Mouse (Mus musculus) common myeloid progenitor, adult 5-6 weeks (primary cell): ENCODE results near the gene Xpo1. TPM values are rescaled to one million over a fixed set of nuclear protein-coding genes. Genes with fewer than 3 reads are reported as not detected.
"Not testable (repeated sequence)": the region's sequence is repeated elsewhere in the genome, so short reads cannot be mapped to it uniquely, and the experiment has no call there.

Source experiments
- ATAC-seq: replicated peaks from 2 replicates; pipeline ENCODE4 v1.8.0; 2016; ENCODE audit warnings: low read depth, mild to moderate bottlenecking, moderate TSS enrichment, inconsistent platforms; ENCODE audit not compliant: poor library complexity, severe bottlenecking
- total RNA-seq: library from RNA; stranded (forward); fragments of 200-1000, 187-1606 nt; gene quantifications from 2 replicates; pipeline ENCODE4 v1.2.3, GENCODE M21; 2017

Xpo1 gene
- total RNA-seq: 250 and 261 TPM in 2 replicates

DNA sequence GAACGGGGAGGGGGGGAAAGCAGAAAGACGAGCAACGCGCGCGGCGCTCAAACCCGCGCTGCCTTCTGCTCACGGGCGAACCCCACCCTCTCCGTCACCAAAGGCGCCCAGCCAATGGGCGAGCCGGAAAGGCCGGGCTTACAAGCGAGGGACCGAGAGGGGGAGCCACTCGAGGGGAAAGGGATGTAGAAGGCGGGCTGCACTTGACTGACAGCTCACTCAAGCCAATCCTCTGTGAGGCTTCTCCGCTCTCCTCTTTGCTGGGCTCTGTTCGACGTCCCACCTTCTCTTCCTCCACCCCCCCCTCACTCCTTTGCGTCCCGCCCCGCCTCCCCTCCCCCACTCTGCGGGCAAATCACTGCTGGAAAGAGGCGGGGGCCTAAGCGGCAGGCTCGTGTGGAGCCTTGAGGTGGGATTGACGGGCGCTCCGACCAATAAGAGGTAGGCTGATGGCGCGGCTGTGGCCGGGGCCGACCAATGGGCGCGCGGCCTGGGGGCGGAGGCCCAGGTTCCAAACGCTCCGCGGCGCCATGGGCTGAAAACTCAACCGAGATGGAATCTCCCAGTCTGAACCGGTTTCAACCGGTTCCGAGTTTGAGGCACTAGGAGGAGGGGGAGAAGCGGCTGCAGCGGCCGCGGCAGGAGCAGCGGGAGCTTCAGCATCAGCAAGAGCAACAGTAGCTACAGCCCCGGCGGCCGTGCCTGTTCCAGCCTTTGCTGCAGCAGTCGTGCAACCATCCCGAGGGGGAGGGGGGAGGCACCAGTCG, at the start of gene Xpo1:
Xpo1 (plus strand) TSS at position 615 of the 767 bp plus-strand sequence.
- ATAC-seq: peak; percentile 76

DNA sequence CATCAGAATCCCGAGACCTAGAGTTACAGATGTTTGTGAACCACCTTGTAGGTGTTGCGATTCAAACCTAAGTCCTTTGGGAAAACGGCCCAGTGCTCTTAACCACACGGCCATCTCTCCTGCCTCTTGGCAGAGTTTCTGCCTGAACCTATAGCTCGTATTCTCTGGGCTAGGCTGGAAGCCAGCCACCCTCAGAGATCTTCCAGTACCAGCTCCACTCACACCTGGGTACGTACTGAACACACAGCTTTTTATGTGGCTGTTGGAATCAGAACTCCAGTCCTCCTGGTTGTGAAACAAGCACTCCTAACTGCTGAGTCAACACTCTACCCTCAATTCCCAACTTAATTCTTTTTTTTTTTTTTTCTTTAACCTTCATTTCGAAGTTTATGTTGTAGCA, 46.1 kb upstream of the Xpo1 start:
- ATAC-seq: no peak

DNA sequence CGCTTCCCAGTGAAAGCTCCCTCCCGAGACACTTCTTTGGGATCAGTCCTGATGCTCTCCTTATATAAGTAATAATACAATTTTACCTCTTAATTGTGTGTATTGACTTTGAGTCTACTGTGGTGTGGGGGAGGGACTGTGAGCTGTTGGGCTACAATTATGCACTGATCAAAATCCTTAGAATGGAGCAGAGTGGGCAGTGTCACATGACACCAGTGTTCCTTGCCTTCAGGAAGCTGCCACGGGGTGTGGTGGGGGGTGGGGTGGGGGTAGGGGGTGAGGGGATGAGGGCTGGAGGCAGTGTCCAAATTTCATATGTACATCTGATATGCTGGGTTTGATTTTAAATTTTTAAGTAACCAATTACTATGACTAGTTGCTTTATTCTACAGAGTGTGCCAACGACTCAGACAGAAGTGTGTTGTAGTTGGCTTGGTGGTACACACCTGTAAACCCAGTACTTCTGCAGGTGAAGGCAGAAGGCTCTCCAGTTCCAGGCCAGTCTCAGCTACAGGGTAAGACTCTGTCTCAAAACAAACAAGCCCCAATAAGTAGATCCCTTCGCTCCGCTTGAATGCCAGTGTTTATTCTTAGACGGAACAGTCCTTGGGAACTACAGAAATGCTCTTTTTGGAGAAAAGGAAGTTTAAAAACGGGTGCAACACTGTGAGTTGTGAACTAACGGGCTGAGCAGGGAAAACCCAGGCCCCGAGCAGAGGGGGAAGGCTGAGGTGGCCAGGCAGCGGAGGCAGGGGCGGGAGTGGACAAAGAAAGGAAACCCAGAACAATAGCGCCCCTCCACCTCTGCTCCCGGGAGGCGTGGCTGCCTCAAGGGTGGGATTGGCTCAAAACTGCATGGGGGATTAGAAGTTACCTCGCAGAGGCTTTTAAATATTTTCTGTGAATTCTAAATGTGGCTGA, 45.0 kb upstream of the Xpo1 start:
- peak; percentile 89 for ATAC-seq

DNA sequence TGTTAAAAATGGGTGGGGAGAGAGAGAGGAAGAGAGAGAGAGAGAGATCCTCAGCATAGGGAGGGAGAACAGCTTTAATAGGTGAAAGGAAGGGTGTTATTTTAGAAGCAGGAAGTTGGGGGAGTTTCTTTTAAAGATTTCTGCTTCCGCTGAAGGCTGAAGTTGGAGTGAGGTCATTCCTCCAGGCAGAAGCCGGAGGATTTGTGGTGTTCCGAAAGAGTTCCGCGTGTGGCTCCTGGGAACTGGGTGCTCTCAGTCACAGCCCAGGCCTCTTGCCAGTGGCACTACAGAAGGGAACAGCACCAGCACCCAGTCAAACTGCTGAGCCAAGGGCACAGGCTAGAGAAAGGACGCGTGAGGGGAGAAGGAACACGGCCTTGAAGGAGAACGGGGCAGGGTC, 38.4 kb upstream of the Xpo1 start:
- ATAC-seq: peak; percentile 47

DNA sequence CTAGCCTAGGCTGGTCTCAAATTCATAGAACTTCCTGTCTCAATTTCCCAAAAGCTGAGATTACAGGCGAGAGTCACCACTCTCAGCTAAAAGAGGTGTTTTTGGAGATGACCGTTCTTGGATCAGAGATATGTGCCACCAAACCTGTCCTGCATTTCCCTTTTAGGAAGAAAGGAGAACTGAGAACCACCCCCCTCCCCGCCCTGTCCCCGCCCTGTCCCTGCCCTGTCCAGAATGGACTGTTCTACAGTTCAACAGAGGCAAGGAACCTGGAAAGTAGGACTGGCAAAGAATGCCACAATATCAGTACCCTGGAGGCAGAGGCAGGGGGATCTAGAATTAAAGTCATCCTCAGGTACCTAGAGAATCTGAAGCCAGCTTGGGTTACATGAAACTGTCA, 19.8 kb upstream of the Xpo1 start:
- peak; percentile 54; the same call in 1 of the 2 replicates for ATAC-seq

DNA sequence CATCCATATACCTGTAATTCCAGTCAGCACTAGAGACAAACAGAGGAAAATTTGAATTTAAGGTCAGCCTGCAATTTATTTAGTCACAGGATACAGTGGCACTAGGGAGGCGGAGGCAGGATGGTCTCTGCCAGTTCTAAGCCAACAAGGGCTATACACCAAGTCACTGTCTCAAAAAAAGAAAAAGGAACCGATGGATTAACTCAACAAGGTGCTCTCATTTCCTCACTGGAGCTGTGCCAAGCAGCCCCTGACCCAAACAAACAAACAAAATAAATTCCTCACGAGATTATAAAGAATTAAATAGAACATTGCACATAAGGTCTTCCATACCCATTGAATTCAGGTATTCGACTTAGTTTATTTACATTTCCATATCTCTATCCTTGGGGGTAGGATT, 1.9 kb upstream of the Xpo1 start:
- ATAC-seq: no peak

DNA sequence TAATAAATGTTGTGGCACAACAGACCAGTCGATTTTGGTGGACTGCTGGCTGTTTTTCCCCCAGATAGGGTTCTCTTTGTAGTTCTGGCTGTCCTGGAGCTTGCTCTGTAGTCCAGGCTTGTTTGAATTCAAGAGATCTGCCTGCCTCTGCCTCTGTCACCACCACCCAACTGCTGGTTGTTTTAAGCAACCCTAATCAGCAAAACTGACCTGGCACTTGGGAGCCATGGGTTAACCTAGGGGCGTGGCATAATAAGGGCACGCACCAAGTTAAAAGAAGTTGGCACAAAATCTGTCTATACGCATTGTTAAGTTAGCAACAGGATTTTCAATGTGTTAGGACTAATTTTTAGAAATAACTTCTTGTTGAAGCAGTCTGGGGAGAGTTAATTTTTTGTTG, 1.3 kb upstream of the Xpo1 start:
- ATAC-seq: no peak

DNA sequence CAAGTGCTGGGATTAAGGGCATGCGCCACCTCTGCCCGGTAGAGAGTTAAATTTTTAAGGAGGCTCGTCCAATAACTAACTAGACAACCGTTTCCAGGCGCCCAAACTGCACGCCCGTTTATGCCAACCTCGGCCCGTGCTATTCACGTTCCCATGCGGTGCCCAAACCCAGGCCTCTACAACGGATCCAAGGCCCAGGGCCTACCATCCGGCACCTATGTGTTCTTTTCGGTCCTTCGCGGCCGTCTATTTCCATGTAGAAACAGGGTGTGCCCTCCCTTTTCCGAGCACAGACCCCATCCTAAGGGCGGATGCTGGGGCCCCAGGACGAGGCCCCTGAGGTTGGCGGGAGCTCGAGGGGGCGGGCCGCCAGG, 801 bp upstream of the Xpo1 start:
- ATAC-seq: no peak

DNA sequence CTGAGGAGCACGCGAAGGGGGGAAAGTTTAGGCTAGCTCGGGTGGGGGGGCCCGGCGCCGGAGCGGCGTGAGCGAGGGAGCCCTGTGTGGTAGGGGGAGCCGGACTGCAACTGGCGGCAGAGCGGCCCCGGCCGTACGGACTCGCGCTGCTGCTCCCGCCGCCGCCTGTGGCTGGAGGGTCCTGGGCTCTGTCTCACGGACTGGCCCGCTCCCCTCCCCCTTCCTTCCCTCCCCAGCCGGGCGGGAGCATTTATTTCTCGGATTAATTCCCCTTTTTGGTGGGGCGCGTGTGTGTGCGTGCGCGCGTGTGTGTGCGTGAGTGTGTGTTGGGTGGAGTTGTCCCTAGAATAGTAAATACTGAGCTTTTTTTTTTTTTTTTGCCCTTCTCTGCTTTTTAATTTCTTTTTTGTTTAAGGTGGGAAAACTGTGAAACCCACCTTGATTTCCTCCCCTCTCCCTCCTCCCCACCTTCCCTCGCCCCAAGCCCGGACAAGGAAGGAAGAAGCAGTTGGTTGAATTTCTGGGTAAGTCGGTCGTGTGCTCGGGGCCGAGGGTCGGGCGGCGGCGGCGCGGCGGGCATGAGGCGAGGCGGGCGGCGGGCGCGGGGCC, 457 bp downstream of the Xpo1 start:
- ATAC-seq: no peak

DNA sequence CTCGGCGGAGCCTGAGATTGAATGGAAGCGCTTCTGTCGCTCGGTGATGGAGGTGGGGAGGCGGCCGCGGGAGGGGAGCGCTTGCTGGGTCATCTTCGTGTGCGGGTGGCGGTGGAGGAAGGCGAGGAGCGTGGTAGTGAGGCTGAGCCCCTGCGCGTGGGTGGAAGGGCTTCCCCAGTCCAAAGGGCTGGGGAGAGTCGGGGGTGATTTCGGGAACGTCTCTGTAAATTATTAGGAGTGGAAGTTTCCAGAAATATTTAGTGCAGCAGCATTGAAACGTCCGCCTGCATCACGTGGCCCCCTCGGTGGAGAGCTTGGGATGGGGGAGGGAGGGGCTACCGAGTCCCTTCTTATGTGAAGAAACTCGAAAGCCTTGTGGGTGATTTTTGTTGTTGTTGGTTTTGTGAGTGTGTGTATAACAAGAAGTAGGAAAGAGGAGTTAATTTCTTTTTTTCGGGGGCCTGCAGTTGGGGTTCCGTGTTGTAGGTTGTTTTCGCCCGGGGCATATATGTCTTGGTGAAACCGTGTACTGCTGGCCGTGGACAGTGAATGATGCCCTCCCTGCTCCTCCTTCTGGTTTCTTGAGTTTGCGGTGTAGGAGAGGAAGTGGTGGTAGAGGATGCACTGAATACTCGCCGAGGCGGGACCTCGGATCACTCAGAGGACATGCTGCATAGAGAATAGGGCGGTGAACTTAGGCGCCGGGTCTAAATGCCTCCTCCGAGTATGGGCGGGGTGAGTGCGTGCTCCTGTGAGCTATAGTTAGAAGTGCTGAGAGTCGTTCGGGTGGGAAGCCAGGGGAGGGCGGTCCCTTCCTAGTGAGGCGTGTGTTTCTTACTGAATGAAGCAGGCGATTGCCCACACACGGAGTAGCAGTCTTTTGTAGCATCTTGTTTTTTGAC, 1.2 kb downstream of the Xpo1 start:
- peak; percentile 48 for ATAC-seq

DNA sequence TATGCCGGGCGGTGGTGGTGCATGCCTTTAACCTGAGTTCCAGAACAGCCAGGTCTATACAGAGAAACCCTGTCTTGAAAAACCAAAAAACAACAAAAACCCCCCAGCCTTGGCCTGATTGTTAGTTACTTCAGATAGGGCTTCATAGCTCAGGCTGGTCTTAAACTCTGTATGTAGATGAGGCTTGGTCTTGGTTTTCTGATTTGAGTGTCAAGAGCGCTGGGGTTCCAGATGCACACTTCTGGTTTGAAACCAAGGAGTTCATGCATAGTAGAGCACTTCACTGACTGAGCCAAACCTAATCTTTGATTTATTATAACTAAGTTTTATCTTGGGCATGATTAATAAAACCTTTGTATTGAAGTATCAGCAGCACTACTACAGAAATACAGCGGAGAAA, 3.2 kb downstream of the Xpo1 start:
- no peak for ATAC-seq

DNA sequence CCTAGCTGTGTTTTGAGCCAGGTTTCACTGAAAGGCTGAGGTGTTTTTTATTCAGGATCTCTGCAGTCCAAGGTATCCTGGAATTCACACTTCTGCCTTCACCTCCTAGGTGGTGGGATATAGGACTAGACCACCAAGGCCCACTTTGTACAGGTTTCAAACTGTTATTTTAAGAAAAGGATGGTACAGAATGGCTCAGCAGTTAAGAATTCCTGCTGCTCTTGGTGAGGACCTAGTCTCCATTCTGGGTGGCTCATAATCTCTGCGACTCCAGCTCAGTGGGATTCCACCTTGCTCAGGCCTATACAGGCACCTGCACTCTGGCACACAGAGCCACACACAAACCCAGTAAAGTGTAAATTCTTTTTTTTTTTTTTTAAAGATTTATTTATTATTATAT, 3.6 kb downstream of the Xpo1 start:
- no peak for ATAC-seq

DNA sequence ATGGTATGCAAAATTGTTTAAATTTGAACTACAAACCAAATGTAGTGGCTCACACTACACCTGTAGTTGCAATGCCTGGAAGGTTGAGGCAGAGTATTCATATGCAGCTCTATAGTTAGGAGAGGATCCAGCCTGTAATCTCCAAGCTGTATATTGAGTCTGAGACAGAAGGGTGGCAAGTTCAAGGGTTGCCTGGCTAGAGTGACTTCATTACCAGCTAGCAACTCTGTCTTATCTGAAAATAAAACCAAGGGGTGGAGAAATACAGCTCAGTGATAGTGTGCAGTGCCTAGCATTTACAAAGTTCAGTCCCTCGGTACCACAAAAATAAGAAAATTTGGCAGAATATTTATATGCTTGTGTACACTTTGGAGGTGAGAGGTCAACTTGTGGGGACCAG, 4.3 kb downstream of the Xpo1 start:
- no peak for ATAC-seq

DNA sequence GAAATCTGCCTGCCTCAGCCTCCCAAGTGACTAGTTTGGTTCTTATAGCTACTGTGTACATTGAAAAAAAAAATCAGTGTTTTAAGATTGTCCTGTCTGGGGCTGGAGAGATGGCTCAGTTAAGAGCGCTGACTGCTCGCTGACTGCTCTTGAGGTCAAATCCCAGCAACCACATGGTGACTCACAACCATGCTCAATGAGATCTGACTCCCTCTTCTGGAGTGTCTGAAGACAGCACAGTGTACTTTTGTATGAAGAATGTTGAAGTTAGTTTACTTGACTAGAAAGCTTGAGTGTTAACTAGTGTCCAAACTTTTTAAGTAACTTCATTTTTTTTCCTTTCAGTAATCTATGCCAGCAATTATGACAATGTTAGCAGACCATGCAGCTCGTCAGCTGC, 5.6 kb downstream of the Xpo1 start:
- ATAC-seq: no peak

DNA sequence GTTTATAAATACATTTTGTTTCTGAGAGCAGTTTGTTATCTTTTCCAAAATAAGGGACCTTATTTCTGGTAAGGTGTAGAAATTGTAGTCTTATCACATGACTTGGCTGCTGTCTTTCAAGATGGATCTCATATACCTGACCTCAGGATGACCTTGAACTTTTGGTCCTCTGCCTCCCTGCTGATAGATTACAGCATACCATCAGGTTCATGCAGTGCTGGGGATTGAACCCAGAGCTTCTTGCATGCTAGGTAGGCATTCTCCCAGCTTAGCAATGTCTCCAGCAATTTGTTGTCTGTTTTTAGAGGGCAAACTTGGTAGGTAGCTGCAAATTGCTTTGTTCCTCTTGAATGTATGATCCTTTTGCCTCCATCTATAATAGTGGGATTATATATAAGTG, 9.1 kb downstream of the Xpo1 start:
- no peak for ATAC-seq

DNA sequence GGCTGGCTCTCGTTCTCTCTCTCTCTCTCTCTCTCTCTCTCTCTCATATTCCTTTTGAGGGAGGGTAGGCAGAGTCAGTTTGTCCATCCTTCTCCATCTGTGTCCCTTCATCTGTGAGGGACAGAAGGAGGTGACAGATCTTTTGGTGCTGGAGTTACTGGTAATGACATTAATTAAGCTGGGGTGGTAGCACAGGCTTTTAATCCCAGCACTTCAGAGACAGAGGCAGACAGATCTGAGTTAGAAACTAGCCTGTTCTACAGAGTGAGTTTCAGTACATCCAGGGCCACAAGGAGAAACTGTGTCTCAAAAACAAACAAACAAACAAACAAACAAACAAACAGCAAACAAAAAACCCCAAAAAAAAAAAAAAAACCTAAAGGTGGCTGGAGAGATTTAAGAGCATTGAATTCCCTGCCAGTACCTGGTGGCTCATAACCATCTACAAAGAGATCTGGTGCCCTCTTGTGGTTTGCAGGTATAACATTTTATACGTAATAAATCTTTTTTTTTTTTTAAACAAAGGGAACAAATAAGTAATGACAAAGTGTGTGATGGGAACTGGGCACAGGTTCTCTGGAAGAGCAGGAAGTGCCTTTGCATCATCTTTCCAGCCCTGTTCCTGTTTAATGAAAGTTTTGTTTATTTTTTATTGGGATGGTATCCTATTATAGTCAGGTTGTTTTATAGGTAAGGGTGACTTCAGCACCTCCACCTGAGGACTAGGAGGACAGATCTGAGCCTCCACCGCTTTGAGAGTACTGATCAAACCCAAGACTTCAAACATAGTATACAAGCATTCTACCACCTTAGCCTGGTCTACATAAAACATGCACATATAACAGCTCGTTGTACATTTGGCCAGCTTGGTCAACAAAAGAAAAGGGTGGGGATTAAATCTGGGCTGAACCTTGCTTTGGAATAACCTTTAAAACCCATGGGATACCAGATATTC, 16.2 kb downstream of the Xpo1 start:
- peak; percentile 68 for ATAC-seq

DNA sequence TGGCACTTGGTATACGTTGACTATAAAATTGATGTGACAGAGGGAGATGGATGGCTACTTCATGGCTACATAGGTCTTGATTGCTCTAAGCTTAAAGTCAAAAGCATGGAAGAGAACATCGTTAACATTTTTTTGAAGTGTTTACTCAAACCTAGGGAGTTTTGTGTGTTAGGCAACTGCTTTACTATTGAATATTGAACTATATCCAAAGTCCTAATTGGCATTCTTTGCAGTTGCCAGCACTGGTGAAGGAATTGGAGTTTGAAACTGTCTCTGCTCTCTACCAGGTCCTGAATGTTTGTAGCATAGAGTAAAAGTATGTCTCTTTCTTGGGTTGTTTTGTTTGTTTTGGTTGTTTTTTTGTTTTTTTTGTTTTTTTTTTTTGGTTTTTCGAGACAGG, 19.9 kb downstream of the Xpo1 start:
- no peak for ATAC-seq

DNA sequence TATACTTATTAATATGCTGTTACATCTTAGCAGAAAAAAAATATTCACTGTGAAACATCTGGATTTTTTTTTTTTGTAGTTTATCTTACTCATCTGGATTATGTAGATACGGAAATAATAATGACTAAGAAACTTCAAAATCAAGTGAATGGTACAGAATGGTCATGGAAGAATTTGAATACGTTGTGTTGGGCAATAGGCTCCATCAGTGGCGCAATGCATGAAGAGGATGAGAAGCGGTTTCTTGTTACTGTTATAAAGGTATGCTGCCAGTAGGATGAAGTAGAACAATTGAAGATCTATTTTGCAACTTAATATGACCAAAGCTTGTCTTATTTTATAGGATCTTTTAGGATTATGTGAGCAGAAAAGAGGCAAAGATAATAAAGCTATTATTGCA, 28.6 kb downstream of the Xpo1 start:
- ATAC-seq: no peak

DNA sequence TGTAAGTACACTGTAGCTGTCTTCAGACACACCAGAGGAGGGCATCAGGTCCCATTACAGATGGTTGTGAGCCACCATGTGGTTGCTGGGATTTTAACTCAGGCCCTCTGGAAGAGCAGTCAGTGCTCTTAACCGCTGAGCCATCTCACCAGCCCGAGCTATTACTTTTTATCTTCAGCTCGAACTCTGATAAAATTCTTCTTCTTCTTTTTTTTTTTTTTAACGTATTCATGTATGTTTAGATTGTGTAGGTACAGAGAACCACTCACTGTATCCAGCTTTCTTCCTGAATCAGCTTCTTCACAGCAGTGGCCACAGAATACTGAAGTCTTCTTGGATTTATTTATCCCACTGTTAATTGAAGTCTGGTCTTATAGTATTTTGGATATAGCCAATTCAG, 33.0 kb downstream of the Xpo1 start:
- ATAC-seq: not testable (repeated sequence)
